Mouse (Mus musculus) liver, embryonic 14.5 days (tissue): ENCODE data around the gene Gmcl1. TPM values are rescaled to one million over a fixed set of nuclear protein-coding genes. Genes with fewer than 3 reads are reported as not detected.

Experiments
- ATAC-seq: fragments of 200-750 bp; cut with Nextera tagmentation; 2 replicates; pipeline ENCODE4 v1.8.0; 2017; ENCODE audit warnings: moderate number of reproducible peaks, mild to moderate bottlenecking, moderate library complexity; ENCODE audit not compliant: insufficient read depth
- DNase-seq, 3 experiments: peaks; one replicate each; pipeline ENCODE4 v3.0.0-alpha.2; 2012 to 2013; ENCODE audit warnings: low read depth in 3 of 3, low spot score in 3 of 3
- H3K27ac ChIP-seq: fragments of 300-500 bp; sonication (generic); 2 replicates; pipeline ENCODE4 v1.5.1; 2014; ENCODE audit warnings: moderate library complexity, mild to moderate bottlenecking, control low read depth, inconsistent platforms
- H3K27me3 ChIP-seq: fragments of 300-500 bp; sonication (generic); 2 replicates; pipeline ENCODE4 v1.6.1; 2014; ENCODE audit warnings: mild to moderate bottlenecking, low read length, moderate library complexity; ENCODE audit not compliant: control insufficient read depth, insufficient read depth
- H3K36me3 ChIP-seq: fragments of 300-500 bp; sonication (generic); replicated peaks from 2 replicates; pipeline ENCODE4 v1.6.1; 2014; ENCODE audit warnings: low read depth; ENCODE audit not compliant: control insufficient read depth, insufficient read depth
- H3K4me1 ChIP-seq, 2 experiments: fragments of 200-500 bp in 1 of 2; fragments of 300-500 bp in 1 of 2; sonication (generic) in 1 of 2; replicated peaks; 2 replicates each; pipeline ENCODE4 v1.6.1; 2012 to 2014; ENCODE audit warnings: antibody characterized with exemption in 1 of 2, inconsistent platforms in 1 of 2, low read length in 1 of 2; ENCODE audit not compliant: control insufficient read depth in 2 of 2, insufficient read depth in 2 of 2
- H3K4me2 ChIP-seq: fragments of 300-500 bp; sonication (generic); 2 replicates; pipeline ENCODE4 v1.6.1; 2014; ENCODE audit warnings: low read depth, mild to moderate bottlenecking, control low read depth, moderate library complexity
- H3K4me3 ChIP-seq, 2 experiments: fragments of 200-500 bp in 1 of 2; fragments of 300-500 bp in 1 of 2; sonication (generic) in 1 of 2; 2 replicates each; pipeline ENCODE4 v1.5.1; 2012 to 2014; ENCODE audit warnings: low read depth in 2 of 2, low read length in 2 of 2, mild to moderate bottlenecking in 2 of 2, control low read depth in 1 of 2, inconsistent platforms in 1 of 2, moderate library complexity in 1 of 2; ENCODE audit not compliant: insufficient read depth in 1 of 2
- H3K9ac ChIP-seq: fragments of 300-500 bp; sonication (generic); replicated peaks from 2 replicates; pipeline ENCODE4 v1.6.1; 2014; ENCODE audit warnings: mild to moderate bottlenecking, control low read depth, moderate library complexity
- H3K9me3 ChIP-seq: fragments of 300-500 bp; sonication (generic); 2 replicates; pipeline ENCODE4 v1.6.1; 2016; ENCODE audit warnings: low read length, mixed read lengths; ENCODE audit not compliant: control insufficient read depth
- CTCF ChIP-seq: IDR thresholded peaks from 2 replicates; pipeline ENCODE4 v1.5.1; 2016; ENCODE audit warnings: antibody characterized with exemption, low read depth, control low read depth
- EP300 ChIP-seq: IDR thresholded peaks from 2 replicates; pipeline ENCODE4 v1.6.1; 2016; ENCODE audit warnings: antibody characterized with exemption, low read depth
- WGBS: fragments of 180-500 bp; shearing (Covaris S2); extraction: QIAGEN DNeasy Blood & Tissue Kit; methylation state at CpG from one replicate; pipeline ENCODE4 v1.1.7; 2014; ENCODE audit not compliant: insufficient replicate concordance; 5-methylcytosine and 5-hydroxymethylcytosine counted together
- polyA plus RNA-seq, 2 experiments: library from polyadenylated mRNA; depleted of rRNA in 1 of 2; stranded (reverse) in 1 of 2; unstranded in 1 of 2; fragments of >200 nt; fragmentation: Nextera tagmentation in 1 of 2; extraction: Ambion mirVana in 1 of 2; gene quantifications; 2 replicates each; pipeline versions ENCODE4 v1.2.1 to v1.2.3; 2012 to 2014

The Gmcl1 gene
- polyA plus RNA-seq, 2 experiments: 4.8 to 7.4 TPM

DNA sequence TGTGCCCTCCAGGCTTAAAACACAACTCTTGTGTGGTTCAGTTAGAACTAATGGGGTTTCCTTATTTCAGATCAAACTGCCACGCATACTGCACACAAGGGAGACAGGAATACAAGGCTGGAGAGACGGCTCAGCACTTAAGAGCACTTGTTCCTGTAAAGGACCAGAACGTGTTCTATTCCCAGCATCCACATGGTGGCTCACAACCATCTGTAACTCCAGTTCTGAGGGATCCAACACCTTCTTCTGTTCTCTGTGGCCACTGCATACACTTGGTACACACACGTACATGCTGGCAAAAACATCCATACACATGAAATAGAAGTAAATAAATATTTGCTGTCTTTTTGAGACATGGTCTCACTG is 43.5 kb upstream of the Gmcl1 start:
- no peaks in the 10 kb centered on the region for H3K9me3 ChIP-seq
- H3K27me3 ChIP-seq: no peaks in the 10 kb centered on the region
- 57% methylated on average over 4 of the region's 4 CpGs for WGBS
- no peak overlapping the region for H3K27ac ChIP-seq
- H3K36me3 ChIP-seq: no peaks in the 10 kb centered on the region
- no peak overlapping the region for H3K4me2 ChIP-seq
- TF ChIP-seq EP300 (no peak), CTCF (no peak)
- H3K9ac ChIP-seq: no peak overlapping the region
- H3K4me1 ChIP-seq: peaks cover 0 to 2% of the 10 kb centered on the region in 2 experiments; a peak in 1 of 4 replicates
- no peak for DNase-seq
- no peak overlapping the region for H3K4me3 ChIP-seq
- ATAC-seq: no peak

DNA sequence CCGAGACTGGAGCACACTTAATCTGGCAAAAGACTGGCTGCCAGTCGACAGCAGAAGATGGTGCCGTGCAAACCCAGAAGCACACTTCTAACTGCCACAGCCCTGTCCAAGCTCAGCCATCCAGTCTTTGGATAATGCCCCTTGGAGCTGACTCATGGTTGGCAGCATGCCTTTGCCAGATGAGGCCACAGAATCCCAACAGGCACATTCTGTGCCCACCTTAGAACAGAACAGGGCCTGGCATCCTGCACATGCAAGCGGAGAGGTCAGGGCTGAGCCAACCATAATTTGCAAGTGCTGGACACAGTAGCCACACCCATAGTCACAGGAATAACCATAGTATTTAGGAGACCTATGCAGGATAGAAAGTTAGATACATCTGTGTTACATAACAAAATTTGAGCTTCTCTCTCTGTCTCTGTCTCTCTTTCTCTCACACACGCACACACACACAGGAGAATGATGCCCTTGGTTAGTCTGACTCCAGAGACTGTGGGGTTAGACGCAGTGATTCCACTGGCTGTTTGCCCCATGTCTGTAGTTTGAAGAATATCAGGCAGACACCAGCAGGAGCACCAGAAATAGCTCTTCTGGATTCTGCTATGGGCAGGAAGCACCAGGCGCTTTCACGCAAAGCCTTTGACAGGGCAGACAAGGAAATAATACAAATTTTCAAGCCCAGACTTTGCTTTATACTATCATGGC is 43.0 kb upstream of the Gmcl1 start:
- Histone ChIP-seq H3K36me3 (no peaks in the 10 kb centered on the region), H3K4me1 (no peaks in the 10 kb centered on the region), H3K4me2 (no peak overlapping the region), H3K27me3 (no peaks in the 10 kb centered on the region), H3K9ac (no peak overlapping the region), H3K9me3 (no peaks in the 10 kb centered on the region), H3K27ac (no peak overlapping the region), H3K4me3 (no peak overlapping the region)
- ATAC-seq (no peak), DNase-seq (no peak)
- TF ChIP-seq CTCF (no peak), EP300 (no peak)
- WGBS: 74% methylated on average over 8 of the region's 8 CpGs

DNA sequence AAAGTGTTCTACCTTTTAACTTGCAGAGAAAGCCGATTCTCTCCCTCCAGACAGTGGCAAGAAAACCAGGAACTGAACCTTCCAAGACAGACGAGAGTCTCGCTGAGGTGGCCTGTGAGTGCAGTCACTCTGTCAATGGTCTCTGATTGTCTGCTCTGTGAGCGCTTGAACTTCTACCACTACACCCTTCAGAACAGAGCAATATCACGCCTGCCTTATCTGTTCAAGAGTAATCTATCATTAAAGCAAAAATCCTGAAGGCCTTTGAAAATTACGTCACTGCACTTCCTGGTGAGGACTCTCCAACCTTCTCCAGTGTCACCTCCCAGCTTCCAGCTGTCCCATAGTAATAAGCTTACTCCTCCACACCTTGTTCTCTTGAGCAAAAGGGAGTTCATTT is 41.8 kb upstream of the Gmcl1 start:
- Histone ChIP-seq H3K9ac (no peak overlapping the region), H3K4me1 (no peaks in the 10 kb centered on the region), H3K4me3 (no peak overlapping the region), H3K4me2 (no peak overlapping the region), H3K36me3 (no peaks in the 10 kb centered on the region), H3K27ac (no peak overlapping the region), H3K27me3 (no peaks in the 10 kb centered on the region), H3K9me3 (no peaks in the 10 kb centered on the region)
- no peak for TF ChIP-seq EP300
- WGBS: 59% methylated on average over 6 of the region's 6 CpGs
- DNase-seq (no peak), ATAC-seq (no peak)

DNA sequence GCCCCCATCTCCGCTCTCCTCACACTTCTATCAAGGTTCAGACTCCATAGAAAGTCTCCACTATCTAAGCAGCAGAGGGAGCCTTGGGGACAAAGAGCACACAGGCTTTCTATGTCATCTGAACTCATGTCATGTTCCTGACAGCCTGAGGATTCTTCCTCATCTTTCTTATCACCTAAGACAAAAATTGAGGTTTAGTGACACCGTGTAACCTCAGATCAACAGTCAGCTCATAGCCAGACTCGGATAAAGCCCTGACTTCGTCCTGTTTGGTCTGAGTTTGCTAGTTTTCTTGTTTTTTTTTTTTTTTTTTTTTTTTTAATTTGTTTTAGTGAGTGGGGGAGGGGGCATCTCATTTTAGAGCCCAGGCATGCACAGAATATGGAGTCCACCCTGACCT is 40.6 kb upstream of the Gmcl1 start:
- Histone ChIP-seq H3K9ac (no peak overlapping the region), H3K27ac (no peak overlapping the region), H3K36me3 (no peaks in the 10 kb centered on the region), H3K4me3 (no peak overlapping the region), H3K27me3 (no peaks in the 10 kb centered on the region), H3K4me1 (no peaks in the 10 kb centered on the region), H3K9me3 (no peaks in the 10 kb centered on the region), H3K4me2 (no peak overlapping the region)
- ATAC-seq: no peak
- TF ChIP-seq EP300 (no peak), CTCF (no peak)
- no peak for DNase-seq
- 41% methylated on average over 4 of the region's 4 CpGs for WGBS

DNA sequence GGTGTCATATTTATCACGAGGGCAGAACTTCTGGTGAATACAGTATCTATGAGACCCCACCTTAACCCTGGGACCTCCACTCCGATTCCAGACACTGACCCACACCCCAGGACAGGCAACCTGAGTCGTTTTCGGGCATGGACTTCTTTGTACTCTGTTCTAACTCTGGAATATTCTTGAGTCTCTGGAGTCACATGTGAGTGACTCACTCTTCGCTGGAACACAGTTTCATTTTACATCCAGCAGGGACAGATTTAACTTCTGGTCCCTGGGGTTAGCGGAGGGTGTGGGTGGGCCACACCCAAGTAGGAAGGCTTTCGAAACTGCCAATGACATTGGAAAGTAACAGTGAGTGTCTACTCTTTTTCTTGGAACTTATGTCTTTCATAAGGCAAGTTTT is 39.4 kb upstream of the Gmcl1 start:
- DNase-seq (no peak), ATAC-seq (no peak)
- no peaks in the 10 kb centered on the region for H3K27me3 ChIP-seq
- H3K27ac ChIP-seq: no peak overlapping the region
- H3K4me2 ChIP-seq: no peak overlapping the region
- 51% methylated on average over 7 of the region's 7 CpGs for WGBS
- H3K4me3 ChIP-seq: no peak overlapping the region
- H3K9ac ChIP-seq: no peak overlapping the region
- no peak for TF ChIP-seq EP300
- no peak for TF ChIP-seq CTCF
- no peaks in the 10 kb centered on the region for H3K9me3 ChIP-seq
- no peaks in the 10 kb centered on the region for H3K4me1 ChIP-seq
- H3K36me3 ChIP-seq: no peaks in the 10 kb centered on the region
